17 mouse cellular contexts compared by ENCODE assay signal in genomic region chr11:43980444-43980843, GRCm38 (mm10).
"Had no signal": no experiment of that assay in that cellular context is flagged by ENCODE, and none has a peak within 500 bp of the region (broad histone marks: within the 10 kb centered on the region; RNA-seq: fewer than 3 reads in every experiment).

No protein-coding gene starts in this region.

- H3K27me3 ChIP-seq: megakaryocyte, embryonic 14.5 days; midbrain, embryonic 13.5 days; midbrain, embryonic 15.5 days; neural tube, embryonic 13.5 days; neural tube, embryonic 15.5 days had no signal

- H3K4me3 ChIP-seq: megakaryocyte, embryonic 14.5 days; midbrain, embryonic 13.5 days; midbrain, embryonic 15.5 days; myocyte; neural tube, embryonic 13.5 days; neural tube, embryonic 15.5 days had no signal

- DNase-seq: lung, adult 18-20 months; lung, embryonic 14.5 days; lung, postnatal 10 days; lung, postnatal 4 days; right cerebral cortex, adult 18-20 months; right cerebral cortex, postnatal 25 days; right cerebral cortex, postnatal 4 days; spleen, adult 18-20 months; thymus, adult 18-20 months; thymus, postnatal 14 days; thymus, postnatal 36 days had no signal

- H3K4me1 ChIP-seq: megakaryocyte, embryonic 14.5 days had no signal

- H3K27ac ChIP-seq: midbrain, embryonic 13.5 days; midbrain, embryonic 15.5 days; neural tube, embryonic 13.5 days; neural tube, embryonic 15.5 days had no signal

- ATAC-seq: midbrain, embryonic 13.5 days; midbrain, embryonic 15.5 days had no signal

- H3K36me3 ChIP-seq: midbrain, embryonic 13.5 days; midbrain, embryonic 15.5 days; neural tube, embryonic 13.5 days; neural tube, embryonic 15.5 days had no signal
